Mouse (Mus musculus) forebrain, embryonic 12.5 days (tissue): ENCODE data around the gene Vegfa. TPM values are rescaled to one million over a fixed set of nuclear protein-coding genes. Genes with fewer than 3 reads are reported as not detected.

ENCODE experiments used
- ATAC-seq: fragments of 200-750 bp; cut with Nextera tagmentation; 2 replicates; pipeline ENCODE4 v1.8.0; 2017; ENCODE audit warnings: moderate TSS enrichment; ENCODE audit not compliant: low FRiP score
- H3K27ac ChIP-seq: fragments of 300-500 bp; sonication (generic); 2 replicates; pipeline ENCODE4 v1.5.1; 2016; ENCODE audit warnings: mild to moderate bottlenecking
- H3K27me3 ChIP-seq: fragments of 300-500 bp; sonication (generic); 2 replicates; pipeline ENCODE4 v1.6.1; 2016; ENCODE audit warnings: mild to moderate bottlenecking
- H3K36me3 ChIP-seq: fragments of 300-500 bp; sonication (generic); replicated peaks from 2 replicates; pipeline ENCODE4 v1.6.1; 2016; ENCODE audit warnings: mild to moderate bottlenecking
- H3K4me1 ChIP-seq: fragments of 300-500 bp; sonication (generic); 2 replicates; pipeline ENCODE4 v1.6.1; 2016
- H3K4me2 ChIP-seq: fragments of 300-500 bp; sonication (generic); 2 replicates; pipeline ENCODE4 v1.6.1; 2016; ENCODE audit warnings: mild to moderate bottlenecking, moderate library complexity
- H3K4me3 ChIP-seq: fragments of 300-500 bp; sonication (generic); replicated peaks from 2 replicates; pipeline ENCODE4 v1.5.1; 2016; ENCODE audit warnings: mild to moderate bottlenecking
- H3K9ac ChIP-seq: fragments of 300-500 bp; sonication (generic); 2 replicates; pipeline ENCODE4 v1.6.1; 2016; ENCODE audit warnings: mild to moderate bottlenecking
- H3K9me3 ChIP-seq: fragments of 300-500 bp; sonication (generic); 2 replicates; pipeline ENCODE4 v1.6.1; 2016
- WGBS: fragments of 180-500 bp; shearing (Covaris S2); methylation state at CpG from one replicate; pipeline ENCODE4 v1.1.7; 2016; 5-methylcytosine and 5-hydroxymethylcytosine counted together
- polyA plus RNA-seq: library from polyadenylated mRNA; unstranded; fragments of >200 nt; fragmentation: Nextera tagmentation; extraction: Ambion mirVana; gene quantifications from 2 replicates; pipeline ENCODE4 v1.2.1, GENCODE M21; 2016

Gene Vegfa
- polyA plus RNA-seq, 1 experiment from 2014 or later, result 4.1 TPM

GRCm38 (mm10) chr17:46070046-46070445 is 37.9 kb upstream of the Vegfa start:
- H3K9me3 ChIP-seq, result no peaks in the 10 kb centered on the region
- no peak overlapping the region for H3K27ac ChIP-seq
- H3K36me3 ChIP-seq, result no peaks in the 10 kb centered on the region
- no peak for ATAC-seq
- no peak overlapping the region for H3K4me2 ChIP-seq
- H3K4me1 ChIP-seq, result 0 out of 2 replicates have a peak, but pooled peaks cover 2% of the 10 kb centered on the region
- 73% methylated on average over 9 of the region's 9 CpGs for WGBS
- H3K27me3 ChIP-seq, result no peaks in the 10 kb centered on the region
- no peak overlapping the region for H3K9ac ChIP-seq
- no peak overlapping the region for H3K4me3 ChIP-seq

- Histone ChIP-seq H3K36me3 (no peaks in the 10 kb centered on the region), H3K9me3 (no peaks in the 10 kb centered on the region), H3K9ac (no peak overlapping the region), H3K4me3 (no peak overlapping the region), H3K4me1 (peaks cover 15% of the 10 kb centered on the region), H3K4me2 (peak overlapping the region; percentile 28; the same call in 1 of the 2 replicates), H3K27ac (peak overlapping the region; percentile 63; the same call in 1 of the 2 replicates), H3K27me3 (no peaks in the 10 kb centered on the region)
- 49% methylated on average over 6 of the region's 6 CpGs for WGBS
- ATAC-seq, result no peak
These were observed 31.8 kb upstream of the Vegfa start for GRCm38 (mm10) chr17:46063974-46064312.

GRCm38 (mm10) chr17:46063283-46063973 is 31.3 kb upstream of the Vegfa start:
- Histone ChIP-seq H3K9me3 (no peaks in the 10 kb centered on the region), H3K4me1 (peaks cover 15% of the 10 kb centered on the region), H3K36me3 (no peaks in the 10 kb centered on the region), H3K4me3 (no peak overlapping the region), H3K9ac (no peak overlapping the region), H3K27me3 (no peaks in the 10 kb centered on the region), H3K27ac (peak overlapping the region; percentile 63), H3K4me2 (peak overlapping the region; percentile 28)
- 28% methylated on average over 10 of the region's 10 CpGs for WGBS
- peak; percentile 75 for ATAC-seq

- Histone ChIP-seq H3K4me1 (peaks cover 15% of the 10 kb centered on the region), H3K9ac (no peak overlapping the region), H3K4me3 (no peak overlapping the region), H3K27me3 (no peaks in the 10 kb centered on the region), H3K27ac (no peak overlapping the region), H3K9me3 (no peaks in the 10 kb centered on the region), H3K4me2 (no peak overlapping the region), H3K36me3 (no peaks in the 10 kb centered on the region)
- 71% methylated on average over 3 of the region's 3 CpGs for WGBS
- no peak for ATAC-seq
These were observed 28.1 kb upstream of the Vegfa start for GRCm38 (mm10) chr17:46060253-46060652.

- Histone ChIP-seq H3K4me3 (no peak overlapping the region), H3K9me3 (no peaks in the 10 kb centered on the region), H3K36me3 (no peaks in the 10 kb centered on the region), H3K4me2 (no peak overlapping the region), H3K27ac (no peak overlapping the region), H3K4me1 (peaks cover 14% of the 10 kb centered on the region), H3K9ac (no peak overlapping the region), H3K27me3 (no peaks in the 10 kb centered on the region)
- WGBS, result 84% methylated on average over 15 of the region's 15 CpGs
- no peak for ATAC-seq
These were observed 27.2 kb upstream of the Vegfa start for GRCm38 (mm10) chr17:46059226-46059825.

- H3K27me3 ChIP-seq, result no peaks in the 10 kb centered on the region
- no peaks in the 10 kb centered on the region for H3K9me3 ChIP-seq
- no peak overlapping the region for H3K4me2 ChIP-seq
- H3K36me3 ChIP-seq, result no peaks in the 10 kb centered on the region
- WGBS, result 62% methylated on average over 7 of the region's 7 CpGs
- no peak overlapping the region for H3K4me3 ChIP-seq
- H3K27ac ChIP-seq, result no peak overlapping the region
- no peak for ATAC-seq
- peaks cover 5% of the 10 kb centered on the region for H3K4me1 ChIP-seq
- no peak overlapping the region for H3K9ac ChIP-seq
These were observed 24.1 kb upstream of the Vegfa start for GRCm38 (mm10) chr17:46056288-46056687.

GRCm38 (mm10) chr17:46055736-46056135 is 23.6 kb upstream of the Vegfa start:
- H3K4me3 ChIP-seq, result no peak overlapping the region
- no peaks in the 10 kb centered on the region for H3K9me3 ChIP-seq
- no peak overlapping the region for H3K9ac ChIP-seq
- H3K4me1 ChIP-seq, result peaks cover 5% of the 10 kb centered on the region
- ATAC-seq, result no peak
- H3K36me3 ChIP-seq, result no peaks in the 10 kb centered on the region
- 84% methylated on average over 7 of the region's 7 CpGs for WGBS
- no peak overlapping the region for H3K27ac ChIP-seq
- H3K4me2 ChIP-seq, result no peak overlapping the region
- H3K27me3 ChIP-seq, result no peaks in the 10 kb centered on the region

GRCm38 (mm10) chr17:46053291-46053842 is 21.2 kb upstream of the Vegfa start:
- no peak overlapping the region for H3K4me2 ChIP-seq
- no peak overlapping the region for H3K27ac ChIP-seq
- no peaks in the 10 kb centered on the region for H3K36me3 ChIP-seq
- peaks cover 5% of the 10 kb centered on the region for H3K4me1 ChIP-seq
- no peak for ATAC-seq
- no peaks in the 10 kb centered on the region for H3K27me3 ChIP-seq
- H3K9me3 ChIP-seq, result no peaks in the 10 kb centered on the region
- no peak overlapping the region for H3K9ac ChIP-seq
- 86% methylated on average over 7 of the region's 7 CpGs for WGBS
- H3K4me3 ChIP-seq, result no peak overlapping the region

GRCm38 (mm10) chr17:46052146-46052545 is 20.0 kb upstream of the Vegfa start:
- Histone ChIP-seq H3K27me3 (no peaks in the 10 kb centered on the region), H3K27ac (no peak overlapping the region), H3K9me3 (no peaks in the 10 kb centered on the region), H3K4me1 (peaks cover 5% of the 10 kb centered on the region), H3K4me3 (no peak overlapping the region), H3K4me2 (no peak overlapping the region), H3K36me3 (no peaks in the 10 kb centered on the region), H3K9ac (no peak overlapping the region)
- WGBS, result 29% methylated on average over 3 of the region's 3 CpGs
- ATAC-seq, result no peak

- no peak overlapping the region for H3K27ac ChIP-seq
- H3K9me3 ChIP-seq, result no peaks in the 10 kb centered on the region
- no peak for ATAC-seq
- peaks cover 5% of the 10 kb centered on the region for H3K4me1 ChIP-seq
- 80% methylated on average over 5 of the region's 5 CpGs for WGBS
- no peaks in the 10 kb centered on the region for H3K27me3 ChIP-seq
- H3K4me2 ChIP-seq, result no peak overlapping the region
- no peak overlapping the region for H3K4me3 ChIP-seq
- no peaks in the 10 kb centered on the region for H3K36me3 ChIP-seq
- H3K9ac ChIP-seq, result no peak overlapping the region
These were observed 19.2 kb upstream of the Vegfa start for GRCm38 (mm10) chr17:46051356-46051755.

- Histone ChIP-seq H3K36me3 (no peaks in the 10 kb centered on the region), H3K27ac (no peak overlapping the region), H3K9me3 (no peaks in the 10 kb centered on the region), H3K9ac (no peak overlapping the region), H3K4me2 (no peak overlapping the region), H3K4me1 (peaks cover 5% of the 10 kb centered on the region), H3K27me3 (no peaks in the 10 kb centered on the region), H3K4me3 (no peak overlapping the region)
- 66% methylated on average over 4 of the region's 4 CpGs for WGBS
- no peak for ATAC-seq
These were observed 17.4 kb upstream of the Vegfa start for GRCm38 (mm10) chr17:46049567-46049966.

GRCm38 (mm10) chr17:46048184-46048583 is 16.0 kb upstream of the Vegfa start:
- Histone ChIP-seq H3K4me2 (no peak overlapping the region), H3K9me3 (no peaks in the 10 kb centered on the region), H3K27me3 (no peaks in the 10 kb centered on the region), H3K4me1 (peaks cover 5% of the 10 kb centered on the region), H3K27ac (no peak overlapping the region), H3K4me3 (no peak overlapping the region), H3K9ac (no peak overlapping the region), H3K36me3 (no peaks in the 10 kb centered on the region)
- WGBS, result 96% methylated on average over 4 of the region's 4 CpGs
- no peak for ATAC-seq

- no peak for ATAC-seq
- Histone ChIP-seq H3K9ac (no peak overlapping the region), H3K9me3 (no peaks in the 10 kb centered on the region), H3K36me3 (no peaks in the 10 kb centered on the region), H3K27ac (no peak overlapping the region), H3K4me3 (no peak overlapping the region), H3K27me3 (no peaks in the 10 kb centered on the region), H3K4me1 (no peaks in the 10 kb centered on the region), H3K4me2 (no peak overlapping the region)
- WGBS, result 86% methylated on average over 8 of the region's 8 CpGs
These were observed 13.6 kb upstream of the Vegfa start for GRCm38 (mm10) chr17:46045742-46046141.
